Mouse (Mus musculus) stomach, postnatal 0 days (tissue): Measurements from ENCODE around the gene Pde4c. TPM values are rescaled to one million over a fixed set of nuclear protein-coding genes. Genes with fewer than 3 reads are reported as not detected.

Experiments used
- ATAC-seq: fragments of 200-750 bp; cut with Nextera tagmentation; 2 replicates; pipeline ENCODE4 v1.8.0; 2017; ENCODE audit not compliant: low FRiP score, low TSS enrichment
- DNase-seq: peaks from one replicate; pipeline ENCODE4 v3.0.0-alpha.2; 2016; ENCODE audit warnings: low spot score
- H3K27ac ChIP-seq: fragments of 300-500 bp; sonication (generic); replicated peaks from 2 replicates; pipeline ENCODE4 v1.5.1; 2014; ENCODE audit warnings: mild to moderate bottlenecking, control low read depth
- H3K27me3 ChIP-seq: fragments of 300-500 bp; sonication (generic); 2 replicates; pipeline ENCODE4 v1.6.1; 2014; ENCODE audit warnings: low read length; ENCODE audit not compliant: control insufficient read depth, insufficient read depth
- H3K36me3 ChIP-seq: fragments of 300-500 bp; sonication (generic); 2 replicates; pipeline ENCODE4 v1.6.1; 2014; ENCODE audit warnings: low read length, mixed read lengths; ENCODE audit not compliant: control insufficient read depth, insufficient read depth
- H3K4me1 ChIP-seq: fragments of 300-500 bp; sonication (generic); replicated peaks from 2 replicates; pipeline ENCODE4 v1.6.1; 2014; ENCODE audit warnings: antibody characterized with exemption; ENCODE audit not compliant: control insufficient read depth, insufficient read depth
- H3K4me2 ChIP-seq: fragments of 300-500 bp; sonication (generic); replicated peaks from 2 replicates; pipeline ENCODE4 v1.6.1; 2014; ENCODE audit warnings: low read depth, mild to moderate bottlenecking, control low read depth, moderate library complexity
- H3K4me3 ChIP-seq: fragments of 300-500 bp; sonication (generic); 2 replicates; pipeline ENCODE4 v1.5.1; 2014; ENCODE audit warnings: low read depth, low read length, control low read depth
- H3K9ac ChIP-seq: fragments of 300-500 bp; sonication (generic); 2 replicates; pipeline ENCODE4 v1.6.1; 2014; ENCODE audit warnings: mild to moderate bottlenecking, low read length, control low read depth, mixed read lengths
- H3K9me3 ChIP-seq: fragments of 300-500 bp; sonication (generic); 2 replicates; pipeline ENCODE4 v1.6.1; 2016; ENCODE audit warnings: low read length; ENCODE audit not compliant: control insufficient read depth
- CTCF ChIP-seq: IDR thresholded peaks from 2 replicates; pipeline ENCODE4 v1.5.1; 2016; ENCODE audit warnings: antibody characterized with exemption, low read depth, mild to moderate bottlenecking, moderate library complexity
- EP300 ChIP-seq: optimal IDR thresholded peaks from 2 replicates; pipeline ENCODE3; 2016; ENCODE audit warnings: antibody characterized with exemption
- WGBS: fragments of 180-500 bp; shearing (Covaris S2); extraction: QIAGEN DNeasy Blood & Tissue Kit; methylation state at CpG from one replicate; pipeline ENCODE4 v1.1.7; 2014; 5-methylcytosine and 5-hydroxymethylcytosine counted together
- polyA plus RNA-seq: library from polyadenylated mRNA; unstranded; fragments of >200 nt; fragmentation: Nextera tagmentation; extraction: Ambion mirVana; gene quantifications from 2 replicates; pipeline ENCODE4 v1.2.1, GENCODE M21; 2015

Gene Pde4c
- polyA plus RNA-seq, 1 experiment from 2014 or later, result 0.27 TPM

DNA sequence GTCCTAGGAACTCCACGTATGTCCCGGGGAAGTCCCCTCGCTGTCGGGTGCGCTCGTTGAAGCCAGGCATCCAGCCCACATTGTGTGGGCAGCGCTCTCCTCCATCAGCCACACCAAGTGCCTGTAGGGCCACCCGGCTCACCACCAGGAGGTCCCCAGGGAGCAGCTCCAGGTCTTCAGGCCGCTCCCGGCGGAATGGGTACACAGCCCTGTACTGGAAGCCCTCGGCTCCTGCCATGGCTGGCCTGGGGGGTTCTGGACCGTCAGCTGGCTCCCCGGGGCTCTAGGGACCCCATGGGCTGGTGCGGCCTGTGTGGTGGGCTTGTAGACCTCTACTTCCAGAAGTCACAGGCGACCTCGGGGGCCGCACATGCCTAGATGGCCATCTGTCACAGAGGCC is 51.2 kb downstream of the Pde4c start:
- Histone ChIP-seq H3K9ac (peak overlapping the region; percentile 98), H3K4me1 (peaks cover 20% of the 10 kb centered on the region), H3K4me3 (no peak overlapping the region), H3K27me3 (no peaks in the 10 kb centered on the region), H3K36me3 (peaks cover 18% of the 10 kb centered on the region; the same call in 1 of the 2 replicates), H3K9me3 (no peaks in the 10 kb centered on the region), H3K27ac (peak overlapping the region; percentile 81; the same call in 1 of the 2 replicates), H3K4me2 (0 out of 2 replicates have a peak overlapping the region, but pooled peaks have one; percentile 23)
- ATAC-seq (no peak), DNase-seq (no peak)
- TF ChIP-seq CTCF (no peak), EP300 (no peak)
- 94% methylated on average over 17 of the region's 18 CpGs for WGBS

GRCm38 (mm10) chr8:70775227-70775626 is 51.7 kb downstream of the Pde4c start:
- 78% methylated on average over 5 of the region's 5 CpGs for WGBS
- Histone ChIP-seq H3K27me3 (no peaks in the 10 kb centered on the region), H3K36me3 (peaks cover 15% of the 10 kb centered on the region; the same call in 1 of the 2 replicates), H3K4me2 (peak overlapping the region; percentile 72), H3K27ac (no peak overlapping the region), H3K9ac (peak overlapping the region; percentile 98), H3K9me3 (no peaks in the 10 kb centered on the region), H3K4me1 (peaks cover 20% of the 10 kb centered on the region), H3K4me3 (peak overlapping the region; percentile 85)
- TF ChIP-seq CTCF (no peak), EP300 (no peak)
- no peak for DNase-seq
- ATAC-seq, result no peak

DNA sequence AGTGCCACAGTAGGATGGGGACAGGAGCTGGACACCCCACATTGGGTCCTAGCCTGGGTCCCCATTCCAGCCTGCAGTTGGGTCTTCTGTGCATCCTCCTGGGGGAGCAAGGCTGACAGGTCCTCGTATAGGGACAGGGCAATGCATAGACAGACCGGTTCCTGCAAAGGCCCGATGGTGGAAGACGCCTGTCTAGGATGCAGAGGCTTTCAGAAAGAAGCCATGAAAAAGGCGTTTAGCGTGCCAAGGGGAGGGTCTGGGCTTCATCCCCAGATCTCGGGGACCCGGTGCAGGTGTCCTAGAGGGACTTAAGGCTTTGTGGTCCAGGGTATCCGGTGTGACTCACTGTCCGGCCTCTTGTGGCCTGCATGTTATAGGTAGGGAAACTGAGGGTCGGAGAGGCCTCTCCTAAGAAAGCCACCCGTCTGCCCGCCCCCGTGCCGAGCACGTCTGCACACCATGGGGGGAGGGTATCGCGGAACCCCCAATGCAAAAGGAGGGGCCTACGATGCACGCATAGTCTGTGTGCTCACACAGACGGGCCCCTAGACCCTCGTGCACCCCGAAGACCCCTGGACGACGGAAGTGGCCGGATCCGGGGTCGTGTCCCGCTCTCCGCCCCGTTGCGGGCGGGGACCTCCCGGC is 52.5 kb downstream of the Pde4c start:
- peaks cover 11% of the 10 kb centered on the region; the same call in 1 of the 2 replicates for H3K36me3 ChIP-seq
- peak overlapping the region; percentile 85 for H3K4me3 ChIP-seq
- peak overlapping the region; percentile 98 for H3K9ac ChIP-seq
- 3% methylated on average over 32 of the region's 34 CpGs for WGBS
- DNase-seq (no peak), ATAC-seq (no peak)
- TF ChIP-seq EP300, result no peak
- TF ChIP-seq CTCF, result no peak
- no peaks in the 10 kb centered on the region for H3K27me3 ChIP-seq
- no peaks in the 10 kb centered on the region for H3K9me3 ChIP-seq
- peaks cover 20% of the 10 kb centered on the region for H3K4me1 ChIP-seq
- H3K4me2 ChIP-seq, result peak overlapping the region; percentile 72
- H3K27ac ChIP-seq, result peak overlapping the region; percentile 99

- peak; percentile 91 for ATAC-seq
- WGBS, result under 1% methylated on average over 80 of the region's 94 CpGs
- Histone ChIP-seq H3K9ac (peak within 1 kb of the TSS; percentile 98), H3K27ac (peak within 1 kb of the TSS; percentile 99), H3K4me1 (peaks cover 20% of the 10 kb centered on the region), H3K36me3 (peaks cover 9% of the 10 kb centered on the region), H3K27me3 (no peaks in the 10 kb centered on the region), H3K9me3 (no peaks in the 10 kb centered on the region), H3K4me2 (peak within 1 kb of the TSS; percentile 72), H3K4me3 (peak within 1 kb of the TSS; percentile 85)
- peak; percentile 98 for DNase-seq
- TF ChIP-seq EP300, result peak; percentile 71
- peak; percentile 65 for TF ChIP-seq CTCF
These were observed 53.2 kb downstream of the Pde4c start, which contains the start of gene Pik3r2 for GRCm38 (mm10) chr8:70776496-70777444. TSS of gene Pik3r2 (minus strand) at chr8:70776713.

GRCm38 (mm10) chr8:70780093-70780492 is 56.6 kb downstream of the Pde4c start:
- WGBS, result 51% methylated on average over 11 of the region's 11 CpGs
- H3K4me1 ChIP-seq, result peaks cover 11% of the 10 kb centered on the region
- no peak overlapping the region for H3K4me2 ChIP-seq
- no peak overlapping the region for H3K27ac ChIP-seq
- TF ChIP-seq CTCF (no peak), EP300 (no peak)
- no peaks in the 10 kb centered on the region for H3K9me3 ChIP-seq
- peaks cover 7% of the 10 kb centered on the region for H3K36me3 ChIP-seq
- H3K4me3 ChIP-seq, result no peak overlapping the region
- ATAC-seq, result no peak
- H3K27me3 ChIP-seq, result no peaks in the 10 kb centered on the region
- H3K9ac ChIP-seq, result peak overlapping the region; percentile 2; the same call in 1 of the 2 replicates
- DNase-seq, result no peak
